Mouse (Mus musculus) hematopoietic stem cell, adult 5-6 weeks (primary cell): ENCODE data around the gene Zfyve28. TPM values are rescaled to one million over a fixed set of nuclear protein-coding genes. Genes with fewer than 3 reads are reported as not detected.

Experiments
- ATAC-seq, 2 experiments: fragments of 125-278 bp in 1 of 2; replicated peaks in 1 of 2; 2 replicates each; pipeline ENCODE4 v1.8.0; 2016 to 2017; ENCODE audit warnings: inconsistent platforms in 2 of 2, mild to moderate bottlenecking in 2 of 2, moderate number of reproducible peaks in 2 of 2, low read depth in 1 of 2, moderate TSS enrichment in 1 of 2; ENCODE audit not compliant: low FRiP score in 2 of 2, poor library complexity in 2 of 2, severe bottlenecking in 2 of 2, insufficient read depth in 1 of 2, low TSS enrichment in 1 of 2
- total RNA-seq: library from RNA; stranded (forward); fragments of 172-1452, 232-1000 nt; gene quantifications from 2 replicates; pipeline ENCODE4 v1.2.3, GENCODE M21; 2017

The Zfyve28 gene
- total RNA-seq, 1 experiment from 2014 or later = 1.2 TPM

DNA sequence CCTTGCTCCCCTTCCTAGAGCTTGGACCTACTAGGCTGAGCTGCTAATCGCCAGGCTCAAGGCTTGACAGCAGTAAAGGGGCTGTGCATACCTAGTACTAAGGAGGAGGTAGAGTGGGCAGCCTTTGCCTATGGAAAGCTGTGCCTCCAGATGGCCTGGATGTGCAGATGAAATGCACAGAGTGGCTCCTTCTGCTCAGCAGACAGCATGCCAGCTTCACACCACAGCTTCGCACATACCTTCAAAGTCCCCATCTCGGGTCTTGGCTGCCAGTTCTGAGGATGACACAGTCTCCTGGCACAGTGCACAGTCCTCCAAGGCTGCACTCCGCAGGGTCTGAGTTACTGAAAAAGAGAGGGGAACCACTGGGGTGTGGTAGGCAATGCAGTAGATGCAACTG lies 91.0 kb downstream of the Zfyve28 start:
- ATAC-seq = no peak

DNA sequence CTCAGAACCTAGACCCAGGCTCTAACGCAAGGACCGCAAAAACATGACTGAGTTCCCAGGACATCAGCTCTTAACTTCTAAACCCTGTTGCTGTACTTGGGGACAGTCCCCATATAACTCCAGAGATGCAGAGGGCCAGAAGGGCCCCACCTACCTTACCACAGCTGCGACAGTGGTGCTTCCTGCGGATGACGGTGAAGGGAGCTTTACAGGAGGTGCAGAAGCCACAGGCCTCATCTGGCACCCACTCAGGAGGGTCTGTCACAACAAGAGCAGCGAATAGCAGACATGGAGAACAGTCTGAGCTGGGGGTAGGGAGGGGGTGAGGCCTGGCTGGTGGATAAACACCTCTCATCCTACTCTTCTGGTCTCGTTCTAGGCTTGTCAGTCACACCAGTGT lies 91.8 kb downstream of the Zfyve28 start:
- peak; percentile 84 to 86 for ATAC-seq

GRCm38 (mm10) chr5:34195786-34196185 lies 92.5 kb downstream of the Zfyve28 start:
- ATAC-seq = no peak

DNA sequence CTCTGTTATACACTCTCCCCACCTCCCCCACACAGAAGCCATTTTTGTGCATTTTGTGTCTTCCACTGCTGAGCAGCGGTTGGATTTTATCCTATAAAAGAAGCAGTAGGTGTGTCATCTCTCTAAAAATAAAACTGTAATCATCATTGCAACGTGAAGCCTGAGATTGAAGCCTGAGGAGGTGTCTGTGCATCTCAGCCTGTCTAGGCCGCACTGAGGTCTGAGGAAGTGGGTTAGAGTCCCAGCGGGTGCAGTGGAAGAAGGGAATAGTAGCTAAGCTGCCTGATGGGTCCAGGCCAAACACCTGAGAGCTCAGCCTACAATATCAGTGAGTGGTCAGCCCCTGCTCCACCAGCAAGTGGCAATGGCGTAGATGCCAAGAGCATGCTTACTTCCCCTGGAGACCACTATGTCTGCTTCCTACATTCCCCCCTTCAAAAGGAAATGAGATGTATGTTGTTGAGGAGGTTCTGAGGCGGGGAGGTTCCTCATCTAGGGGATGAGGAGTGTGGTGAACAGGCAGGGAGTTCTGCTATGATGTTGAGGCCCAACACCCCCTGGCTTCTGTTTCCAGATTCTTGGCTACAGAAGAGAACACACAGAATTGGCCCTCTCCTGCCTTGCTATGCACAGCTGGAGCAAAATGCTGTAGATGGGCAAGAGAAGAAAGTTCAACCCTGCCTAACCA lies 93.1 kb downstream of the Zfyve28 start:
- peak; percentile 23 to 34; a peak in 2 of 4 replicates for ATAC-seq

DNA sequence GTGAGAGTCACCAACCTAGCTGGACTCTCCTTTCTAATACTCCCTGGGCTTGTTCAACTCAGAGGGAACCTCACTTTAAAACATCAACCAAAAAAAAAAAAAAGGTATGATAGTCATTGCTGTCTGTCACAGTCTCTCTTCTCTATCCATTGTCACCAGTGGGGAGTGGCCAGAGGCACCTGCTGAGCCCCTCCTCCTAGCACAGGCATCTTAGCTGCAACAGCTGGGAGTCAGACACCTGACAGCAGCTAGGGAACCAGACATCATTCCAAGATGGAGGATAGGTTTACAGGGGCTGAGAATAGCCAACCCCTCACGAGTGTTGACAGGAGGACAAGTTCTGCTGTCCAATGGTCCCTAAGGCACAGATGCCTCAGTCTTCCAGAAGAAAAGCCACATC lies 93.8 kb downstream of the Zfyve28 start:
- ATAC-seq = no peak

DNA sequence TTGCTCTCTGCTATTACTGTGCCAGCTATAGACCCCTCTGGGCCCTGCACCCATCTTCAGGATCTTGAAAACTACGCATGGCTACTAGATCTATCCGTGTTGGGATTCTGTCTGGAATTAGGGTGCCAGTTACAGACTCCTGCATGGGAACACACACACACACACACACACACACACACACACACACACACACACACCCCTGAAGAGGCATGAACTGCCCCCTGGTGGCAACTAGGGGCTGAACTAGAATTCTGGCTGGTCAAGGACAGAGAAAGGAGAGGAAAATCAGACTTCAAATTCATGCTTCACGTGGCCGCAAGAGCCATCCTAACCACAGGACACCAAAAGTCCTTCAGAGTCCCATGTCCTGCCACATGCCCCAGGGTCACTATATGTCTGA lies 96.4 kb downstream of the Zfyve28 start:
- no peak for ATAC-seq

GRCm38 (mm10) chr5:34191021-34191420 lies 97.2 kb downstream of the Zfyve28 start:
- no peak for ATAC-seq

GRCm38 (mm10) chr5:34189521-34189920 lies 98.7 kb downstream of the Zfyve28 start:
- no peak for ATAC-seq

GRCm38 (mm10) chr5:34188856-34189255 lies 99.4 kb downstream of the Zfyve28 start:
- ATAC-seq = no peak

GRCm38 (mm10) chr5:34187601-34188316 lies 100.5 kb downstream of the Zfyve28 start, which contains the start of gene Mxd4:
Mxd4 (minus strand) TSS chr5:34187720.
- ATAC-seq = peak; percentile 96 to 98

DNA sequence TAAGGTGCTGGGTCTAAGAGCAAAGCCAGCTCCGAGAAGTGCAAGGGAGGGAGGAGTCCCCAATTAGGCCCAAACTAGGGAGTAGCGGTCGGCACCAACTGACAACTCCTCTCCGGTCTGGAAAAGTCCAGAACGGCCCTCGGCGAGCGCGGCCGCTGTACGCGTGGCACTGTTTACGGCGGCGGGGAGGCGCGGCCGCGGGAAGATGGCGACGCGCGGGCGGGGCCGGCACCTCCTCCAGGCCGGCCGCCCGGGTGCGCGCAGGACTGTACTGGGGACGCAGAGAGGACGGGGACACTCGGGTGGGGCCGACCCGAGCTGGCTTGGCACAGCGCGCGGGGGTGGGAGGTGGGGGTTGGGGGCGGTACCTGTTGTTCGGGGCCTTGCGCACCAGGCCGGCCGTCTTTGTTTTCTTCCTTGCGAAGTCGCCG lies 101.3 kb downstream of the Zfyve28 start:
- ATAC-seq = no peak

- ATAC-seq = no peak
Observed at GRCm38 (mm10) chr5:34186391-34186790, 101.9 kb downstream of the Zfyve28 start.

- ATAC-seq = no peak
Observed at GRCm38 (mm10) chr5:34185791-34186190, 102.5 kb downstream of the Zfyve28 start.

GRCm38 (mm10) chr5:34185051-34185580 lies 103.1 kb downstream of the Zfyve28 start:
- no peak for ATAC-seq

DNA sequence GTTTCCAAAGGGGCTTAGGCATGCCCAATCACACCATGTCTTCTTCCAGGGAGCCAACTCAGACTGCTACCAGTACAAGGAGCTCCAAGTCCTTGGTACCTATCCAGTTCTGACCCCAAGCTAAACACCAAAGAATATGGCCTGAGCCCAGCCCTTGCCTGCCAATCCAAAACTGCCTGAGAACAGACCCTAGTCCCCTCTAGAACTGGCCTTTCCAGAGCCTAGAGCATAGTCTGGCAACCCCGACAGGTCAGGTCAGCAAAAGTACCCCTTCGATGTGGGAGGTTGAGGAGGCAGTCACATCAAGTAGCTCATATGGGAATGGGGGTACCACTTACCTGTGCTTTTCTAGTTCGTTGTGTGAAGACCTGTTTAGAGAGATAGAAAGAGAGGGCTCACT lies 104.3 kb downstream of the Zfyve28 start:
- ATAC-seq = no peak

DNA sequence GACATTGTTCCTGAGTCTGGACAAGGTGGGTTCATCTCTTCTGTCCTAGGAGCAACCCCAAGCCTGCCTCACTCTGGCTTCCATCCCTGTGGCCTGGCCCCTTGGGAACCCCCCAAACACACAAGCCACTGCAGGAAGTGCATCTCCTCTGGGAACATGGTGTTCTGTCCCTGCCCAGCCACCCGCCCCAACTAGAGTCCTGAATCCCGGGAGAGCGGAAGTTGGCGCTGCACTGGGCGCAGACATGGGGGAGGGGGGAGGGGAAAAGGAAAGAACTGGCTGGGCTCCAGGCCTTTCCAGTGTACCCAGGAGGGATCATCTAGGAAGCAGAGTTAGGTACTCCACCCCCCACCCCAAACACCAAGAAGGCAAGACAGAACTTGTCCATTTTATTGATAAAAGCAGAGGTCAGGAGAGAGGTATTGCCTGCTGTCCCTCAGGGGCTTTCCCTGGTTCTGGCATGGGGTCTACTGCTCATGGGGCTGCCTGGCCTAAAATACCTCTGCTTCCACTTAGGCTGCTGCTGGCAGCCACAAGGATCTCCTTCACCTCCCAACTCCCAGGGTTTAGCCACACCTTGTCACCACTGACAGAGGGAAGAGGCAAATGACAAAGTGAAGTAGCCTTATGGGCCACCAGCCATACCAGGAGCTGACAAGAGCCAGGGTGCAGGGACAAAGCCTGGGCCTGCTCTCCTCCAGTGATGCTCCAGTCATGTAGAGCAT lies 104.9 kb downstream of the Zfyve28 start:
- ATAC-seq = no peak

GRCm38 (mm10) chr5:34182486-34182885 lies 105.8 kb downstream of the Zfyve28 start:
- ATAC-seq = no peak

DNA sequence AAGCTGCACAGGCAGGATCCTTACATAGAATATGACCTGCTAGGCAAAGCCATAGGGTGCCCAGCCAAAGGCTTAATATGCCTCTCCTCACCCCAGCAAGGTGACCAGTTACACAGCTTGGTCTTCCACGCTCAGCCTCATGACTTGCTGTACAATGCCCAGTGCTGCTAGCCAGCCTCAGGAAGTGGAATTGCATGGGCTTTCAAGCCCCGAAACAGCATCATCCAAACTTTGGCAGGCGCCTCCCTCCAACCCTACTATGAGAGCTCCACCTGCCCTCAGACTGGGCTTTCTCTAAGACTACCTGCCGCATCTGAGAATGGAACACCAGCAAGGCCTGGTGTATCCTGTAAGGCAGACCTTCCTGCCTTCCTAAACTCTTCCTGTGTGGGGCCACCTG lies 110.4 kb downstream of the Zfyve28 start:
- no peak for ATAC-seq
